Mouse (Mus musculus) liver, postnatal 0 days (tissue): ENCODE measurements around the gene Gm813.

Source experiments
- CTCF ChIP-seq: sonication (generic); IDR thresholded peaks from 2 replicates; pipeline ENCODE4 v1.5.1; 2016; ENCODE audit warnings: antibody characterized with exemption, low read depth
- EP300 ChIP-seq: IDR thresholded peaks from 2 replicates; pipeline ENCODE4 v1.6.1; 2016; ENCODE audit warnings: antibody characterized with exemption, low read depth, mild to moderate bottlenecking

DNA sequence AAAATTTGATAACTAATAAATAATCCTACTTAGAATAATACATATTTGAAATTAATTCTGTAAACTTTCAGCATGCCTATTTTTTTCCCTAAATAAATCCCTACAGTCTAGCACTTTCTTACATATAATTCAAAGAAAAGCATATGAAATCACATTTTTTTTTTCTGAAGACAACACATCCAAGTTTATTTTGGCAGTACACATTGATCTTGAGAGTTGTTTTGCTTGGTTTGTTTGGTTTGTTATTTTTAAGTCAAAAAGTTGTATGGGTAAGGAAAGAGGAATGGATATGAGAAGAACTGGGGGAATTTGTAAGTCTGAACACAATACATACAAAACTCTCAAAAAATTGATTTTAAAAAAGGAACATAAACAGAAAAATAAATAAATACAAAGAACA lies 39.0 kb upstream of the Gm813 start:
- TF ChIP-seq EP300 (no peak), CTCF (no peak)
